Mouse (Mus musculus) c-Kit-positive CD71-positive TER-119-positive erythroid progenitor cells, embryonic 14.5 days (primary cell): ENCODE data around the gene Bcl7c.
"Not testable (repeated sequence)": the region's sequence is repeated elsewhere in the genome, so short reads cannot be mapped to it uniquely, and the experiment has no call there.

ENCODE experiments used
- DNase-seq: peaks from one replicate; pipeline ENCODE4 v3.0.0-alpha.2; 2013; ENCODE audit warnings: low spot score

Bcl7c gene

GRCm38 (mm10) chr7:127708207-127709078, at the start of gene Bcl7c:
Gene Bcl7c (minus strand): TSS chr7:127708933.
- peak; percentile 83 for DNase-seq

DNA sequence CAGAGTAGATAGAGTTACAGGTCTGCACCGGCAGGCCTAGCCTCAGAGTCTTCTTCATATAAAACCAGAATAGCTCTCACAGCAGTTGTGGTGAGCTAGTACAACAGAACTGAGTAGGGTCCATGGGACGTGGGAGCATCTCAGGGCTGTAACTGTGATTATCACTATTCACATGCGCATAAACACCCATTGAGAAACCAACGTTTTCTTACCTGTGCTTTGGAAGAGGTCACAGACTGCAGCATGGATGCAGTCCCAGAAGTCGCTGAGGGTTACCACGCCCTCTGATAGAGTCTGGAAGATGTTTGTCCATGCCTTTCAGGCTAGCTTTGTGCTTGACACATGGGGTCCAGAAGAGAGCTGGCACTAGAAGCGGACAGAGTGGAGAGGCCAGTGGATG, 45.0 kb upstream of the Bcl7c start:
- DNase-seq: no peak

DNA sequence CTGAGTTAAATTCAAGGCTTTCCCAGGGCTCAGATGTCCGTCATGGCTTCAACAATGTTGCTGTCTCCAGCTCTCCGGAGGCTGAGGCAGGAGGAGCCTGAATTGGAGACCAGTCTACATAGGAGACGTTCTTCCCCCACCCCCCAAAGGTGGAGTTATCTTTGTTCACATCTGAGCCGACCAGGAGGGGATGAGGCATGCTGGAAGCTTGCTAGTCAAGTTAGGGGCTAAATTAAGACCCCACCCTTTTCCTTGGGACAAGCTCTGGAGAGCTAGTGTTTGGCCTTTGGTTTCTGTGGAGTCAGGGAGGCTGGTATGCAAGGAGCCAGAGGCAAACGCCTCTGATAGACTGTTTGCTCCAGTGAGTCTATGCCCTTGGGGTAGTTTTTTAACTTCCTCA, 44.4 kb upstream of the Bcl7c start:
- DNase-seq: no peak

- DNase-seq: no peak
Observed at GRCm38 (mm10) chr7:127752069-127752468, 43.3 kb upstream of the Bcl7c start.

DNA sequence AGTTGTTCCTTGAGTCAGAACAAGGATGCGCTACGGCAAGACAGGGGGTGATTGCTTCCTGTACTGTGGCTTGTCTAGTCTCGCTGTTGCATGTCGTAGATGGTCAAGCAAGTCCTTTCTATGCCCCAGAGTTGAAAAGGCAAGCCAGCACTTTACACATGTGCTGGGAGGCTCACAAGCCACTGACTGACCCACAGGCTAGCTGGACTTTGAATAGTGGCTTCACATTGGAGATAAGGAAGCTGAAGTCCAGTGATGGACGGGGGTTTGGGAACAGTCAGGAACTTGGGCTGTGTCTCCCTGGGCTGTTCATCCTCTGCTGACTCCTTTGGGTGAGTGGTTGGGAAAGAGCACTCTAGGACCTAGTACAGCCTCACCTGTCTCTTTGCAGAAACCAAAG, 42.9 kb upstream of the Bcl7c start:
- DNase-seq: no peak

GRCm38 (mm10) chr7:127750131-127751127, 41.7 kb upstream of the Bcl7c start:
- DNase-seq: no peak

DNA sequence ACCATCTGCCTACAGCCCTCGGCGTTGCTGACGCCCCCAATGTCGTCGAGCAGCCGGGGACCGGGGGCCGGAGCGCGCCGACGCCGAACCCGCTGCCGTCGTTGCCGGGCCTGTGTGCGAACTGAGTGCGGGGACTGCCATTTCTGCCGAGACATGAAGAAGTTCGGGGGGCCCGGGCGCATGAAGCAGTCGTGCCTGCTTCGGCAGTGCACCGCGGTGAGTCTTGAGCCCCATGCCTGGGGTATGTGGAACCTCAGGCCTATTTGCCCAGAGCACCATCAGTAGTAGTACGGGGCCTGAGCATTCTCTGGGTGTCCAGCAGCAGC, 39.5 kb upstream of the Bcl7c start:
- DNase-seq: no peak

- DNase-seq: no peak
Observed at GRCm38 (mm10) chr7:127747559-127748234, 39.0 kb upstream of the Bcl7c start.

- DNase-seq: no peak
Observed at GRCm38 (mm10) chr7:127746494-127747491, 38.1 kb upstream of the Bcl7c start.

- DNase-seq: peak; percentile 69
Observed at GRCm38 (mm10) chr7:127745652-127746493, 37.1 kb upstream of the Bcl7c start.

- peak; percentile 88 for DNase-seq
Observed at GRCm38 (mm10) chr7:127745251-127745651, 36.5 kb upstream of the Bcl7c start.

- peak; percentile 66 for DNase-seq
Observed at GRCm38 (mm10) chr7:127744366-127745045, 35.8 kb upstream of the Bcl7c start, which contains the start of gene Fbxl19. Gene Fbxl19 (plus strand): TSS chr7:127744543.

GRCm38 (mm10) chr7:127732066-127732465, 23.3 kb upstream of the Bcl7c start, which contains the start of gene Ctf2:
Gene Ctf2 (minus strand): TSS chr7:127732166.
- not testable (repeated sequence) for DNase-seq

DNA sequence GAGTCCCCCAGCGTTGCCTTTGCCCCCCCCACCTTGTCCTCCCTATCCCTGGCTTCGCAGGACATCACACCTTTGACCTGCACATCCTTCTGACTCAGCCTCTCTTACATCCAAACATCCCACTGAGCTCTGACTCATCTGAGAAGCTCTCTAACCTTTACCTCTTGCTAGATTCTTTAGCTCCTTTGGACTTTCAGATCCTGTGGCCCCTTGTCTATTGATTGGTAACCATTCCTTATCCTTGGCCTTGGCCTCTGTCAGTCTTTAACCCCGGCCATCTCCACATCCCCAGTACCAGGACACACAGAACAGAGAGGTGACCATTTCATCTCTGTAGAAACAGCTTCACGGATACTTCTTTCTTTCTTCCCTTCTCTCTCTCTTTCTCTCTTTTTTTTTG, 21.4 kb upstream of the Bcl7c start:
- DNase-seq: no peak

GRCm38 (mm10) chr7:127727898-127728297, 19.2 kb upstream of the Bcl7c start:
- no peak for DNase-seq

GRCm38 (mm10) chr7:127725924-127726323, 17.2 kb upstream of the Bcl7c start:
- no peak for DNase-seq

- DNase-seq: no peak
Observed at GRCm38 (mm10) chr7:127725490-127725889, 16.8 kb upstream of the Bcl7c start.

DNA sequence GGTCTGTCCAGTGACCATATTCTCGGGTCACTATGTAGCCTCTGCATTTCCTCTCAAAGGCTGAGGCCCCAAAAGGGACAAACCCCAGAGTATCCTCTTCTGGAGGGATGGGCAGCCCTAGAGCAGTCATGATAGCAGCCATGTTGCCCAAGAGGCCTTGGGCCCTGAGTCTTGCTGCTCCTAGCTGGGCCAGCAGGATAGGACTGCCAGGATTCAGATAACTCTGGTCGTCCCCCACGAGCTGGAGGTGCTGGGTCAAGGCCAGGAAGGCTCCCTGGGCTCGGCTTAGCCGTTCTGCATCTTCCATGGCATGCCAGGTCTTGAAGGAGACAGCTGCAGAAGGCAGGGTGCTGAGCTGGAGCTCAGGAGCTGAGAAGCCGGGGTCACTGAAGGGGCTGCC, 10.5 kb upstream of the Bcl7c start:
- DNase-seq: no peak

DNA sequence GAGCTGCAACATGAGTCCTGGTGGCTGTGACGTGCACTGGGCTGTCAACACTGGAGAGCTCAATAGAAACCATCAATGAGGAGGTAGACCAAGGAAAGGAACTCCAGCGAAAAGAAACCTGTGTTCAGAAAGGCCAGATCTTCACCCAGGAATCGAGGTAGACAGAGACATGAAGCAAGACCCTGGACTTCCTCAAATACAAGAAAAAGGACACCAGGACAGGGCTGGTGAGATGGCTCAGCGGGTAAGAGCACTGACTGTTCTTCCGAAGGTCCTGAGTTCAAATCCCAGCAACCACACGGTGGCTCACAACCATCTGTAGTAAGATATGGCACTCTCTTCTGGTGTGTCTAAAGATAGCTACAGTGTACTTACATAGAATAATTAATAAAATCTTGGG, 9.6 kb upstream of the Bcl7c start:
- DNase-seq: no peak
